Mouse (Mus musculus) Patski (cell line): ENCODE measurements at regions not wholly inside any gene's neighbourhood (a gene's known extent, or its start where the extent isn't known, plus 50 kb on each side); places are given as distances from the start of the nearest gene placed in this dataset.

Source experiments
- ATAC-seq: fragments of 100-300 bp; one replicate; pipeline ENCODE4 v1.8.0; 2021
- CTCF ChIA-PET: fragments of 350-600 bp; sonication (Branson Sonifier 250); formaldehyde crosslinking; loops from one replicate; lab custom pipeline; 2022; ENCODE audit warnings: inconsistent platforms; lab: Charles Lee
- POLR2A ChIA-PET: fragments of 350-600 bp; sonication (Branson Sonifier 250); formaldehyde crosslinking; loops from one replicate; lab custom pipeline; 2022; ENCODE audit warnings: antibody characterized with exemption, inconsistent platforms; lab: Charles Lee
- DNase-seq: peaks from one replicate; pipeline ENCODE4 v3.0.0-alpha.2; 2011; ENCODE audit warnings: low read depth, low spot score
- H3K27me3 ChIP-seq: fragments of 371-371 bp; one replicate; pipeline ENCODE4 v1.5.1; 2021
- CTCF ChIP-seq: fragments of 100-300 bp; IDR thresholded peaks from one replicate; pipeline ENCODE4 v1.5.1; 2021
- in situ Hi-C: fragments of 300-500 bp; cut with MboI; formaldehyde crosslinking; loops from 3 replicates; pipeline ENCODE4 v1.11.1; 2018; ENCODE audit warnings: low pct_unique_long_range_greater_than_20kb, mixed read lengths

- no peaks in the 10 kb centered on the region for H3K27me3 ChIP-seq
- DNase-seq (no peak), ATAC-seq (no peak)
- no peak for TF ChIP-seq CTCF
- ChIA-PET CTCF (interaction anchor here (1.0 to 1.9 kb wide), 2 partner anchors 11 to 81 kb away, joined by 4 to 5 read pairs; no protein-coding TSS in a partner anchor), POLR2A (no interaction called here)
- in situ Hi-C loops: loop anchor here (25.0 kb wide), 1 partner anchor 340 kb away; the partner anchor contains the start of gene Slc7a7
These were observed 181.5 kb downstream of the Dad1 start for GRCm38 (mm10) chr14:54072283-54072912.

GRCm38 (mm10) chr14:54070240-54070639, 183.7 kb downstream of the Dad1 start:
- POLR2A ChIA-PET: no interaction called here
- in situ Hi-C loops: loop anchor here (25.0 kb wide), 1 partner anchor 342 kb away; the partner anchor contains the start of gene Slc7a7
- H3K27me3 ChIP-seq: no peaks in the 10 kb centered on the region
- CTCF ChIA-PET: no interaction called here
- no peak for TF ChIP-seq CTCF
- ATAC-seq (no peak), DNase-seq (no peak)

GRCm38 (mm10) chr14:54068684-54069083, 185.2 kb downstream of the Dad1 start:
- POLR2A ChIA-PET: no interaction called here
- TF ChIP-seq CTCF: no peak
- H3K27me3 ChIP-seq: no peaks in the 10 kb centered on the region
- in situ Hi-C loops: loop anchor here (5.0 to 25.0 kb wide), 3 partner anchors 94 to 344 kb away; partner anchors contain the start of gene Slc7a7
- DNase-seq (no peak), ATAC-seq (no peak)
- CTCF ChIA-PET: interaction anchor here (1.5 to 1.9 kb wide), 3 partner anchors 9 to 84 kb away, joined by 4 to 10 read pairs (median 6); no protein-coding TSS in a partner anchor

- no peak for TF ChIP-seq CTCF
- DNase-seq (no peak), ATAC-seq (no peak)
- ChIA-PET CTCF (interaction anchor here (0.7 to 7.5 kb wide), 8 partner anchors 9 to 163 kb away, joined by 3 to 77 read pairs (median 6); no protein-coding TSS in a partner anchor), POLR2A (no interaction called here)
- in situ Hi-C loops: loop anchor here (5.0 to 25.0 kb wide), 3 partner anchors 97 to 347 kb away; partner anchors contain the start of gene Slc7a7
- H3K27me3 ChIP-seq: no peaks in the 10 kb centered on the region
These were observed 188.4 kb downstream of the Dad1 start for GRCm38 (mm10) chr14:54065466-54065865.

- no peak for DNase-seq
- in situ Hi-C loops: loop anchor here (5.0 to 25.0 kb wide), 4 partner anchors 98 to 388 kb away; partner anchors contain the start of gene Slc7a7
- H3K27me3 ChIP-seq: no peaks in the 10 kb centered on the region
- ATAC-seq: no peak
- ChIA-PET CTCF (interaction anchor here (0.6 to 7.5 kb wide), 18 partner anchors 10 to 261 kb away, joined by 3 to 77 read pairs (median 4); no protein-coding TSS in a partner anchor), POLR2A (no interaction called here)
- peak; percentile 95 for TF ChIP-seq CTCF
These were observed 189.1 kb downstream of the Dad1 start for GRCm38 (mm10) chr14:54064541-54065402.

- in situ Hi-C loops: loop anchor here (5.0 to 25.0 kb wide), 2 partner anchors 351 to 391 kb away; partner anchors contain the start of gene Slc7a7
- H3K27me3 ChIP-seq: no peaks in the 10 kb centered on the region
- ChIA-PET POLR2A (interaction anchor here (0.6 to 1.0 kb wide), 3 partner anchors 22 to 1060 kb away, joined by 3 read pairs; no protein-coding TSS in a partner anchor), CTCF (interaction anchor here (0.7 to 7.5 kb wide), 7 partner anchors 13 to 388 kb away, joined by 3 to 77 read pairs (median 14); no protein-coding TSS in a partner anchor)
- peak; percentile 80 for ATAC-seq
- DNase-seq: no peak
- no peak for TF ChIP-seq CTCF
These were observed 192.3 kb downstream of the Dad1 start for GRCm38 (mm10) chr14:54061570-54061969.

GRCm38 (mm10) chr14:54059776-54060175, 194.1 kb downstream of the Dad1 start:
- in situ Hi-C loops: loop anchor here (5.0 to 25.0 kb wide), 2 partner anchors 353 to 393 kb away; partner anchors contain the start of gene Slc7a7

GRCm38 (mm10) chr14:54059096-54059495, 194.8 kb downstream of the Dad1 start:
- DNase-seq: no peak
- CTCF ChIA-PET: interaction anchor here (1.9 to 7.5 kb wide), 3 partner anchors 92 to 167 kb away, joined by 5 to 77 read pairs (median 20); no protein-coding TSS in a partner anchor
- TF ChIP-seq CTCF: no peak
- POLR2A ChIA-PET: no interaction called here
- ATAC-seq: no peak
- H3K27me3 ChIP-seq: no peaks in the 10 kb centered on the region
- in situ Hi-C loops: loop anchor here (25.0 kb wide), 1 partner anchor 353 kb away; the partner anchor contains the start of gene Slc7a7

More at GRCm38 (mm10) chr14:54059776-54060175, 194.1 kb downstream of the Dad1 start:
- ChIA-PET POLR2A (no interaction called here), CTCF (interaction anchor here (1.0 to 7.5 kb wide), 8 partner anchors 19 to 353 kb away, joined by 3 to 77 read pairs (median 5); no protein-coding TSS in a partner anchor)
- peak; percentile 86 for TF ChIP-seq CTCF
- no peak for ATAC-seq
- H3K27me3 ChIP-seq: no peaks in the 10 kb centered on the region
- DNase-seq: no peak

- no peak for TF ChIP-seq CTCF
- ATAC-seq (no peak), DNase-seq (no peak)
- in situ Hi-C loops: loop anchor here (25.0 kb wide), 1 partner anchor 356 kb away; the partner anchor contains the start of gene Slc7a7
- no peaks in the 10 kb centered on the region for H3K27me3 ChIP-seq
- POLR2A ChIA-PET: interaction anchor here (1.2 kb wide), 1 partner anchor 370 kb away, joined by 3 read pairs; the partner anchor contains the start of gene Mrpl52
- CTCF ChIA-PET: no interaction called here
These were observed 197.2 kb downstream of the Dad1 start for GRCm38 (mm10) chr14:54056691-54057090.
